Comparison of ENCODE assay signal across 12 mouse cellular contexts in genomic region chr14:32861656-32862055, GRCm38 (mm10). TPM values are rescaled to one million over a fixed set of nuclear protein-coding genes. Genes with fewer than 3 reads are reported as not detected.
DNase-seq lines count a peak whose midpoint lies in the region; ATAC-seq and TF ChIP-seq lines count a peak whose summit lies in the region.
"Had no signal": no experiment of that assay in that cellular context is flagged by ENCODE, and none has a peak within 500 bp of the region (broad histone marks: within the 10 kb centered on the region; RNA-seq: fewer than 3 reads in every experiment).

No protein-coding gene starts in this region.

- no peak overlapping the region for H3K9ac ChIP-seq in kidney, postnatal 0 days (ENCODE audit: low read depth, low read length)
- no peak overlapping the region for H3K9ac ChIP-seq in embryonic facial prominence, embryonic 12.5 days
- no peak overlapping the region for H3K9ac ChIP-seq in liver, embryonic 12.5 days

- H3K36me3 ChIP-seq in heart, embryonic 10.5 days: no peaks in the 10 kb centered on the region
- no peaks in the 10 kb centered on the region for H3K36me3 ChIP-seq in kidney, postnatal 0 days (ENCODE audit: insufficient read depth, low read length)
- H3K36me3 ChIP-seq in embryonic facial prominence, embryonic 12.5 days: no peaks in the 10 kb centered on the region
- H3K36me3 ChIP-seq in liver, embryonic 12.5 days: no peaks in the 10 kb centered on the region
- no peaks in the 10 kb centered on the region for H3K36me3 ChIP-seq in thymus, adult 2 months (ENCODE audit: control insufficient read depth, insufficient read depth, low read length)
- H3K36me3 ChIP-seq: G1E had no signal

- H3K4me1 ChIP-seq in heart, embryonic 10.5 days: peaks cover 42% of the 10 kb centered on the region
- H3K4me1 ChIP-seq in kidney, postnatal 0 days (replicated peaks; ENCODE audit: insufficient read depth, low read length): no peaks in the 10 kb centered on the region; the same call in 1 of the 2 replicates
- H3K4me1 ChIP-seq in embryonic facial prominence, embryonic 12.5 days: peaks cover 28% of the 10 kb centered on the region
- peaks cover 11% of the 10 kb centered on the region; the same call in 1 of the 2 replicates for H3K4me1 ChIP-seq in liver, embryonic 12.5 days
- H3K4me1 ChIP-seq in thymus, adult 2 months (replicated peaks; ENCODE audit: control insufficient read depth, insufficient read depth, low read length): no peaks in the 10 kb centered on the region

- no peak for TF ChIP-seq POLR2A in thymus, adult 2 months (IDR thresholded peaks at IDR 0.05; ENCODE audit: control insufficient read depth, extremely low read depth, insufficient read depth, low read length, poor library complexity)

- no peak overlapping the region for H3K4me2 ChIP-seq in kidney, postnatal 0 days (ENCODE audit: low read length)
- no peak overlapping the region for H3K4me2 ChIP-seq in embryonic facial prominence, embryonic 12.5 days (replicated peaks)
- H3K4me2 ChIP-seq in liver, embryonic 12.5 days: no peak overlapping the region

- H3K9me3 ChIP-seq in heart, embryonic 10.5 days: no peaks in the 10 kb centered on the region
- H3K9me3 ChIP-seq in kidney, postnatal 0 days (replicated peaks; ENCODE audit: low read length): no peaks in the 10 kb centered on the region
- H3K9me3 ChIP-seq in embryonic facial prominence, embryonic 12.5 days: no peaks in the 10 kb centered on the region
- no peaks in the 10 kb centered on the region for H3K9me3 ChIP-seq in liver, embryonic 12.5 days (replicated peaks)

- WGBS in heart, embryonic 10.5 days: 35% methylated on average over 2 of the region's 2 CpGs
- 56% methylated on average over 2 of the region's 2 CpGs for WGBS in kidney, postnatal 0 days
- WGBS in embryonic facial prominence, embryonic 12.5 days: 28% methylated on average over 2 of the region's 2 CpGs
- WGBS in liver, embryonic 12.5 days (ENCODE audit: insufficient replicate concordance): 28% methylated on average over 2 of the region's 2 CpGs
- 65% methylated on average over 2 of the region's 2 CpGs for WGBS in thymus, adult 2 months

- DNase-seq in heart, embryonic 10.5 days (ENCODE audit: low spot score): no peak
- DNase-seq in heart, postnatal 10 days: no peak
- DNase-seq in kidney, postnatal 0 days (ENCODE audit: low spot score): peak; percentile 51
- no peak for DNase-seq in kidney, postnatal 14 days
- no peak for DNase-seq in spleen, postnatal 36 days (ENCODE audit: low spot score in 2 of 2)
- DNase-seq in thymus, adult 2 months: no peak

- intact Hi-C loops in heart, postnatal 10 days (cut with DNase I): no loop called here

- peaks cover 20% of the 10 kb centered on the region for H3K27me3 ChIP-seq in heart, embryonic 10.5 days (ENCODE audit: insufficient read depth, poor library complexity, severe bottlenecking)
- 0 out of 2 replicates have a peak, but pooled peaks cover 7% of the 10 kb centered on the region for H3K27me3 ChIP-seq in kidney, postnatal 0 days (ENCODE audit: insufficient read depth, low read length)
- H3K27me3 ChIP-seq in embryonic facial prominence, embryonic 12.5 days: no peaks in the 10 kb centered on the region
- H3K27me3 ChIP-seq in liver, embryonic 12.5 days (replicated peaks): peaks cover 30% of the 10 kb centered on the region
- no peaks in the 10 kb centered on the region; the same call in 1 of the 2 replicates for H3K27me3 ChIP-seq in thymus, adult 2 months (ENCODE audit: control insufficient read depth, insufficient read depth, low read length)

- ATAC-seq in kidney, postnatal 0 days (replicated peaks; ENCODE audit: low FRiP score, low read depth): no peak; the same call in 1 of the 2 replicates
- no peak for ATAC-seq in embryonic facial prominence, embryonic 12.5 days (ENCODE audit: insufficient number of reproducible peaks, insufficient read depth, low FRiP score, low TSS enrichment)
- no peak for ATAC-seq in liver, embryonic 12.5 days

- TF ChIP-seq CTCF in kidney, postnatal 0 days (IDR thresholded peaks at IDR 0.05; ENCODE audit: low read depth): no peak
- no peak for TF ChIP-seq CTCF in thymus, adult 2 months (IDR thresholded peaks at IDR 0.05; ENCODE audit: borderline replicate concordance, control insufficient read depth, extremely low read depth, insufficient read depth, low read length, poor library complexity)

- peak overlapping the region; percentile 10; the same call in 1 of the 2 replicates for H3K4me3 ChIP-seq in heart, embryonic 10.5 days
- no peak overlapping the region for H3K4me3 ChIP-seq in kidney, postnatal 0 days (replicated peaks; ENCODE audit: low read depth, low read length)
- no peak overlapping the region for H3K4me3 ChIP-seq in embryonic facial prominence, embryonic 12.5 days
- no peak overlapping the region for H3K4me3 ChIP-seq in liver, embryonic 12.5 days
- H3K4me3 ChIP-seq in thymus, adult 2 months (ENCODE audit: control insufficient read depth, insufficient read depth, low read length): no peak overlapping the region
- H3K4me3 ChIP-seq: myocyte had no signal

- H3K27ac ChIP-seq in heart, embryonic 10.5 days: peak overlapping the region; percentile 81
- H3K27ac ChIP-seq in kidney, postnatal 0 days: peak overlapping the region; percentile 81
- H3K27ac ChIP-seq in embryonic facial prominence, embryonic 12.5 days: peak overlapping the region; percentile 9; the same call in 1 of the 2 replicates
- H3K27ac ChIP-seq in liver, embryonic 12.5 days: 0 out of 2 replicates have a peak overlapping the region, but pooled peaks have one; percentile 40
- H3K27ac ChIP-seq in thymus, adult 2 months (ENCODE audit: control insufficient read depth, insufficient read depth, low read length): no peak overlapping the region

RNA-seq across cellular contexts. Expression of gene Vstm4, which starts 5.1 kb away (rescaled TPM):
- polyA plus RNA-seq in heart, embryonic 10.5 days (2016; fragmentation: Nextera tagmentation; extraction: Ambion mirVana): 6.1 and 9.5 TPM in 2 replicates
- total RNA-seq in heart, postnatal 10 days (2021): 10 to 100 TPM; 19.5 to 24.2 TPM
- 45.2 and 47.4 TPM in 2 replicates for polyA plus RNA-seq in kidney, postnatal 0 days (2015; fragmentation: Nextera tagmentation; extraction: Ambion mirVana)
- 10.5 and 12.8 TPM in 2 replicates for polyA plus RNA-seq in embryonic facial prominence, embryonic 12.5 days (2016; fragmentation: Nextera tagmentation; extraction: Ambion mirVana)
- 3.9 and 4.4 TPM in 2 replicates for polyA plus RNA-seq in liver, embryonic 12.5 days (2016; fragmentation: Nextera tagmentation; extraction: Ambion mirVana)
- polyA plus RNA-seq in thymus, adult 2 months (2012; rRNA removed): 1.2 and 1.8 TPM in 2 replicates
- total RNA-seq: granulocyte monocyte progenitor cell, adult 5-6 weeks had no signal
- polyA plus RNA-seq: G1E, myocyte had no signal

RNA-seq across cellular contexts. Expression of gene Fam170b, which starts 27.9 kb away (rescaled TPM):
- 0.09 TPM in 1 of 2 replicates, not detected in the other for polyA plus RNA-seq in heart, embryonic 10.5 days (2016; fragmentation: Nextera tagmentation; extraction: Ambion mirVana)
- not detected for total RNA-seq in heart, postnatal 10 days (2021)
- polyA plus RNA-seq in kidney, postnatal 0 days (2015; fragmentation: Nextera tagmentation; extraction: Ambion mirVana): 0.04 and 0.09 TPM in 2 replicates
- polyA plus RNA-seq in embryonic facial prominence, embryonic 12.5 days (2016; fragmentation: Nextera tagmentation; extraction: Ambion mirVana): not detected in 2 replicates
- polyA plus RNA-seq in liver, embryonic 12.5 days (2016; fragmentation: Nextera tagmentation; extraction: Ambion mirVana): not detected in 2 replicates
- polyA plus RNA-seq in thymus, adult 2 months (2012; rRNA removed): not detected in 2 replicates
- total RNA-seq: granulocyte monocyte progenitor cell, adult 5-6 weeks; left cerebral cortex, postnatal 10 days had no signal
- polyA plus RNA-seq: G1E, myocyte had no signal
